Mouse (Mus musculus) E14TG2a.4 (cell line): ENCODE results near the gene Gm10577.

Experiments used
- CTCF ChIP-seq: conservative IDR thresholded peaks from 2 replicates; pipeline ENCODE4 v1.5.1; 2014; ENCODE audit warnings: low read length
- NANOG ChIP-seq: IDR thresholded peaks from 2 replicates; pipeline ENCODE4 v1.6.1; 2014; ENCODE audit warnings: borderline replicate concordance, low read length, mixed read lengths

- TF ChIP-seq CTCF (no peak), NANOG (no peak)
These were observed 41.6 kb upstream of the Gm10577 start for GRCm38 (mm10) chr4:101062146-101062545.
